Mouse (Mus musculus): ENCODE data around the gene Hist1h2ag.

Hist1h2ag gene

DNA sequence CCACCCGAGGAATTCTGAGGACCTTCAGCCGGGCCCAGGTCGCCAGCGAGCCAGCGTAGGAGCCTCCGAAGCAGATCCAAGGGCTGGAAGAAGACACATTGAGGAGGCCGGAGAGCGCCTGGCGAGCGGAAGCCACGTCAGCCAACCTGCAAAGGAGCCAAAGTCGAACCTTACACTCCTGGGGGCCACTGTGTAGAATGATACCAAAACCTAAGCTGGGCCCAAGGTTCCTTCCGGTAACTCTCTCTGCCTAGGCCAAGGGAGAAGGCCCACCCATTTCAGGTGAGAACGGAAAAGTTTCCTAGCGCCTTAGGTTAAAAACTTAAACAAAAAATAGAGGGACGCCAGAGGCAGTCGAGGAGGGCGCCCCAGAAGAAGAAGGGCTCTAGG is 35.6 kb downstream of the Hist1h2ag start:
- H3K4me3 ChIP-seq (replicated peaks; ENCODE audit: low read length) = peak overlapping the region; percentile 89
- H3K4me1 ChIP-seq (replicated peaks; ENCODE audit: low read depth, low read length) = peaks cover 18% of the 10 kb centered on the region
- H3K36me3 ChIP-seq (ENCODE audit: insufficient read depth, low read length) = no peaks in the 10 kb centered on the region
- peaks cover 93% of the 10 kb centered on the region for H3K27me3 ChIP-seq (ENCODE audit: insufficient read depth, low read length)
- no peaks in the 10 kb centered on the region for H3K9me3 ChIP-seq (ENCODE audit: low read length)
- no peak for TF ChIP-seq POU5F1 (IDR thresholded peaks at IDR 0.05; ENCODE audit: borderline replicate concordance, low read length)
- TF ChIP-seq NANOG (IDR thresholded peaks at IDR 0.05; ENCODE audit: borderline replicate concordance, low read length) = no peak
- TF ChIP-seq CTCF (conservative IDR thresholded peaks at IDR 0.05; ENCODE audit: low read length) = no peak

DNA sequence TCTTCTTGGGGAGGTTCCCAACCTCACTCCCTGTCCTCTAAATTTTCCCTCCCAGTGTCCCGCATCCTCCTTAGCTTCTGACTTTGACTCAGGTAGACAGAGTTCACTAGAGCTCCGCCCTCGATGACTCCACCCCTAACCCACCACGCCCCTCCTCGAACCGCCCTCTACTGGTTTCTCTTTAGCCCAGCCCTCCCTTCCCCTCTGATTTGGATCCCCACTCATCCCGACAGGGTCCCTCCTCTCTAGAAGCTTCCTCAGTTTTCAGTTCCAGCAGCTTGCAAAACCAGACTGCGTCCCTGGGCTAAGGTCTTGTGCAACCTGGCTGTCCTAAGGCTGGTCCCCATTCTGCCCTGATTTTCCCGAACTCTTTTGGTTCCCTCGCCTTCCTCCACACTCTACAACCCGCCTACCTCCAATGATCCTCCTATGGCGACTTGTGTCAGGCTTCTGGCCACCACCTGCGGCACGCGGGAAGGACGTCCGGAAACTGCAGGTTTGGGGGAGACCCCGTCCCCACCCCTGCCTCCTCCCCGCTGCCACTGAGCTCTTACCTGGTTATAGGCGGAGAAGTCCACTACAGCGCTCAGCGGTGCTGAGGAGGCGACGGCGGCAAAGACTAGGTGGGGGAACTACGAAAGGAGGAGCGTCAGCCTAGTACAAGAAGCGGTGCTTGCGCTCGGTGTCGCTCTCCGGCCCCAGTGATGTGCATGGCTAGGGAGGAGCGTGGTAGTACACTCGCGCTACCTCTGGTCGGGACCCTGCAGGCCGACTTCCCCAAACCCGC is 36.2 kb downstream of the Hist1h2ag start:
- Histone ChIP-seq H3K4me1 (replicated peaks; ENCODE audit: low read depth, low read length) (peaks cover 24% of the 10 kb centered on the region), H3K36me3 (ENCODE audit: insufficient read depth, low read length) (no peaks in the 10 kb centered on the region)

DNA sequence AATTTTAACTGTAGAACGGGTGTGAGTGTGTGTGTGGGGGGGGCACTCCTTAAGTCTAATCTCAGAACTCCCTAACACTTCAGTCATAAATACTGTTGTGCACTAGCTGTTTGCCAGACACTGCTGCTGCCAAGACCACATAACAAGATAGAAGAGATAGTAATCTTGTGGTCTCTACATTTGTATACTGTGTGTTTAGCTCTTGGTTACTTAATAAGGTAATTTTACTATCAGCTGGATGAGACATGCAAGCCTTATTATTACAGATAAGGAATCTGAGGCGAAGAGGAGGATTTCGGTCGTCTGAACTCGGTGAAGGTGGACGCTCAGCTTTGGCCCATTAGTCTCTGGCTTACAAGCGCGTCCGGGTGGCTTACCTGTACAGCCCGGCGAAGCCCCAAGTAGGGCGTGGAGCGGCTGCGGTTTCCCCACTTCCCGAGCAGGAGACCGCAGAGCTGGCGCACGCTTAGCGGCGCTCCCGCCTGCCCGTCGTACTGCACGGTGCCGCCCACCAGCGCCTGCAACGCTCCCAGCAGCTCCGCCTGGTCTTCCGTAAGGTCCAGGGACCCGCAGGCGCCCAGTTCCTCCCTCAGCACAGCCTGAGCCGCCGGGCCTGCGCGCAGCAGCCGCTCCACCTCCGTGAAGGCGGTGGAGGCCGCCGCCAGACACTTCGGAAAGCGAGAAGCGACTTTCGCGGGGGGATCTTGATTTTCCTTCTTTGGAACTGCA is 37.0 kb downstream of the Hist1h2ag start:
- H3K27me3 ChIP-seq (ENCODE audit: insufficient read depth, low read length) = peaks cover 97% of the 10 kb centered on the region
- H3K4me3 ChIP-seq (replicated peaks; ENCODE audit: low read length) = peak overlapping the region; percentile 89
- TF ChIP-seq POU5F1 (IDR thresholded peaks at IDR 0.05; ENCODE audit: borderline replicate concordance, low read length) = no peak
- no peak for TF ChIP-seq CTCF (conservative IDR thresholded peaks at IDR 0.05; ENCODE audit: low read length)
- TF ChIP-seq NANOG (IDR thresholded peaks at IDR 0.05; ENCODE audit: borderline replicate concordance, low read length) = no peak
- no peaks in the 10 kb centered on the region for H3K9me3 ChIP-seq (ENCODE audit: low read length)
- H3K4me1 ChIP-seq (replicated peaks; ENCODE audit: low read depth, low read length) = peaks cover 28% of the 10 kb centered on the region
- no peaks in the 10 kb centered on the region for H3K36me3 ChIP-seq (ENCODE audit: insufficient read depth, low read length)

More for the DNA sequence above, 36.2 kb downstream of the Hist1h2ag start:
- Histone ChIP-seq H3K4me3 (replicated peaks; ENCODE audit: low read length) (peak overlapping the region; percentile 89), H3K27me3 (ENCODE audit: insufficient read depth, low read length) (peaks cover 96% of the 10 kb centered on the region), H3K9me3 (ENCODE audit: low read length) (no peaks in the 10 kb centered on the region)
- TF ChIP-seq POU5F1 (IDR thresholded peaks at IDR 0.05; ENCODE audit: borderline replicate concordance, low read length) = no peak
- no peak for TF ChIP-seq CTCF (conservative IDR thresholded peaks at IDR 0.05; ENCODE audit: low read length)
- TF ChIP-seq NANOG (IDR thresholded peaks at IDR 0.05; ENCODE audit: borderline replicate concordance, low read length) = no peak

DNA sequence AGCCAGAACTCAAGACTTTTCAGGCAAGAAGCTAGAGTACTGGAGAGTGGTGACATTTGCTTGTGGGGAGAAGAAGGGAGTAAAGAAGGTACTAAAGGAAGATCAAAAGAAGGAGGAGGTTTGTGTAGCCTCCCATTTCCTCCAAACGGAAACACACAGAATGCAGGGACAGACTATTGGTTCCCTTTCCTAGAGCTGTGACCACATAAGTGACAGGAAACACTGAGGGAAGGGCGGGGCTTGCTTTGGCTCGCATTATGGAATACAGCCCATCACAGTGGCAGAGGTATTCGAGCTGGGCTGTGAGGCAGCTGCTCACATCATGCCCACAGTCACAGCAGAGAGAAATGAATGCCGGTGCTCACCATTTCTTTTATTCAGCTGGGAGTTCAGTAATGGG is 40.9 kb downstream of the Hist1h2ag start:
- TF ChIP-seq CTCF (conservative IDR thresholded peaks at IDR 0.05; ENCODE audit: low read length) = no peak
- TF ChIP-seq POU5F1 (IDR thresholded peaks at IDR 0.05; ENCODE audit: borderline replicate concordance, low read length) = no peak
- TF ChIP-seq NANOG (IDR thresholded peaks at IDR 0.05; ENCODE audit: borderline replicate concordance, low read length) = no peak
- Histone ChIP-seq H3K27me3 (ENCODE audit: insufficient read depth, low read length) (peaks cover 96% of the 10 kb centered on the region), H3K4me3 (replicated peaks; ENCODE audit: low read length) (no peak overlapping the region), H3K4me1 (replicated peaks; ENCODE audit: low read depth, low read length) (peaks cover 36% of the 10 kb centered on the region), H3K36me3 (ENCODE audit: insufficient read depth, low read length) (no peaks in the 10 kb centered on the region), H3K9me3 (ENCODE audit: low read length) (no peaks in the 10 kb centered on the region)

DNA sequence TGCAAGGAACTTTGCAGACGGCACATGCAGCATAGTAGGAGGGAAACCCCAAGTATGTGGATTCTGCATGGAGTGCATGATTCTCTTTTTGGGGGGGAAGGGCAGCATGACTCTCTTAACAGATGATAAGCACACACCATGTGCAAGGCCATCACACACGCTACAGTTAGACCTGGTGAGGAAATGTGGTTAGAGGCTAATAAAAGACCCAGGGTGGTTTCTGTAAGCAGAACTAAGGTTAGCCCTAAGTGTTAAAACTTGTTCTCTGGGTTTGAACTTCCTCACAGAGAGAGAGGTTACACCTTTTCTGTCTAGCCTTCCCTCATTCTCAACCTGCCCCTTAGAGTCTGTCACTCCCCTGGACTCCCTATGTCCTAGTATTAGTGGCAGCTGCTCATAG is 41.4 kb downstream of the Hist1h2ag start:
- Histone ChIP-seq H3K4me3 (replicated peaks; ENCODE audit: low read length) (no peak overlapping the region), H3K9me3 (ENCODE audit: low read length) (no peaks in the 10 kb centered on the region), H3K36me3 (ENCODE audit: insufficient read depth, low read length) (no peaks in the 10 kb centered on the region), H3K4me1 (replicated peaks; ENCODE audit: low read depth, low read length) (peaks cover 39% of the 10 kb centered on the region), H3K27me3 (ENCODE audit: insufficient read depth, low read length) (peaks cover 94% of the 10 kb centered on the region)
- TF ChIP-seq CTCF (conservative IDR thresholded peaks at IDR 0.05; ENCODE audit: low read length) (no peak), NANOG (IDR thresholded peaks at IDR 0.05; ENCODE audit: borderline replicate concordance, low read length) (no peak), POU5F1 (IDR thresholded peaks at IDR 0.05; ENCODE audit: borderline replicate concordance, low read length) (no peak)

DNA sequence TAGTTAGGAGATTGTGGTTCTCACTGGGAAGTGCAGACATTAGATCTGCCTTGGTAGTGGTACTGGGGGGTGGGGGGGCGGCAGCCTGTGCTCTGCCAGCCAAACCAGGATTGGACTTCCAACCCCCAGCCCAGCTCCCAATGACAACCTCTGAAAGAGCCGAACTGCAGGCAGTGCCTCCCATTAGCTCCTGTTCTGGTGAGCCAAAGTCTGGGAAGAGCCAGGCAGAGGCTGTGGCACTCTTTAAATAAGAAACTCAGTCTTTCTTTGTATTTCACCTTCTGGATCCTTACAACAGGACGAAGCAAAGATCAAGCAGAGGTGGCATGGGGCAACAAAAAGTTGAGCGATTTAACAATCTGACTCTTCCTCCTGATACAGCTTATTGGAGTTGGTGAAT is 43.6 kb downstream of the Hist1h2ag start:
- no peak for TF ChIP-seq POU5F1 (IDR thresholded peaks at IDR 0.05; ENCODE audit: borderline replicate concordance, low read length)
- no peak for TF ChIP-seq CTCF (conservative IDR thresholded peaks at IDR 0.05; ENCODE audit: low read length)
- no peak for TF ChIP-seq NANOG (IDR thresholded peaks at IDR 0.05; ENCODE audit: borderline replicate concordance, low read length)
- H3K36me3 ChIP-seq (ENCODE audit: insufficient read depth, low read length) = no peaks in the 10 kb centered on the region
- H3K4me1 ChIP-seq (replicated peaks; ENCODE audit: low read depth, low read length) = peaks cover 52% of the 10 kb centered on the region
- no peak overlapping the region for H3K4me3 ChIP-seq (replicated peaks; ENCODE audit: low read length)
- H3K27me3 ChIP-seq (ENCODE audit: insufficient read depth, low read length) = peaks cover 85% of the 10 kb centered on the region
- no peaks in the 10 kb centered on the region for H3K9me3 ChIP-seq (ENCODE audit: low read length)

DNA sequence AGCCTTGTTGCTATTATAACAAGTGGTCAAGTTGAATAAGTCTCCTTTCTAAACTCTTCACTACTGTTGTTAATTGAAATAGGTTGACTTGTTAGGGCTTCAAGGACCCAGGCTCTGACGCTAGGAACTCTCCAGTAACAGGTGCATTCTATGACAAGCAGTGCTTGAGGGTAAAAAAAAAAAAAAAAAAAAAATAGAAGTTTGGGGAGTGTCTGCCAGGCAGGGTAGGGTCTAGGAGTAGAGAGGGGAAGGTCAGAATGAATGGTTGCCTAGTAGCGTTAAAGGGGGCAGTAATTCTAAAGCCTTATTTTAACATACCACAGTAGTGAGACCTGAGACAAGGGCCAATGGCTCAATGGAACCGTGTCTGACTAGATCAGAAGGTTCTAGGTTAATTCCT is 44.3 kb downstream of the Hist1h2ag start:
- Histone ChIP-seq H3K4me1 (replicated peaks; ENCODE audit: low read depth, low read length) (peaks cover 52% of the 10 kb centered on the region), H3K36me3 (ENCODE audit: insufficient read depth, low read length) (no peaks in the 10 kb centered on the region), H3K27me3 (ENCODE audit: insufficient read depth, low read length) (peaks cover 78% of the 10 kb centered on the region), H3K4me3 (replicated peaks; ENCODE audit: low read length) (no peak overlapping the region), H3K9me3 (ENCODE audit: low read length) (no peaks in the 10 kb centered on the region)
- no peak for TF ChIP-seq POU5F1 (IDR thresholded peaks at IDR 0.05; ENCODE audit: borderline replicate concordance, low read length)
- no peak for TF ChIP-seq CTCF (conservative IDR thresholded peaks at IDR 0.05; ENCODE audit: low read length)
- TF ChIP-seq NANOG (IDR thresholded peaks at IDR 0.05; ENCODE audit: borderline replicate concordance, low read length) = no peak

DNA sequence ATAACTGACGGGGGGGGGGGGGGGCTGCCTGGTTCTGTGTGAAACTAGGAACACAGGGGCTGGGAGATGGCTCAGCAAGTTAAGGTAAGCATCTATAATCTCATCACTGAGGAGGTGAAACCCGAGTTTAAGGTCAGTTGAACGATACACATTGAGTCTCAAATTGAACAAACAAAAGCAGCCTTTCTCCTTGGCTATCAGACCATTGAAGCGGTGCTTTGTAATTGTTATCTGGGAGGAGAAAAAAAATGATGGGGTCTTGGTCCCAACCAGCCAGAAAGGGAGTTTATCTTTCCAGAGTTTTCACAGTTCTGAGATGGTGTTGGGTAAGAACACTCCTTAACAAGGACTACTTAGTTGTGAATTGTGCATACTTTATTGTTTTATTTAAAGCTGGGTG is 44.9 kb downstream of the Hist1h2ag start:
- Histone ChIP-seq H3K27me3 (ENCODE audit: insufficient read depth, low read length) (peaks cover 72% of the 10 kb centered on the region), H3K4me1 (replicated peaks; ENCODE audit: low read depth, low read length) (peaks cover 55% of the 10 kb centered on the region), H3K4me3 (replicated peaks; ENCODE audit: low read length) (peak overlapping the region; percentile 78), H3K9me3 (ENCODE audit: low read length) (no peaks in the 10 kb centered on the region), H3K36me3 (ENCODE audit: insufficient read depth, low read length) (no peaks in the 10 kb centered on the region)
- TF ChIP-seq CTCF (conservative IDR thresholded peaks at IDR 0.05; ENCODE audit: low read length) (no peak), NANOG (IDR thresholded peaks at IDR 0.05; ENCODE audit: borderline replicate concordance, low read length) (peak; percentile 89), POU5F1 (IDR thresholded peaks at IDR 0.05; ENCODE audit: borderline replicate concordance, low read length) (no peak)

Data from E14TG2a.4 (cell line).